Mouse (Mus musculus): ENCODE results near the gene Ugt1a8.

- TF ChIP-seq CTCF (conservative IDR thresholded peaks at IDR 0.05; ENCODE audit: insufficient read depth, insufficient read length, low read depth, low read length) (no peak), POLR2A (IDR thresholded peaks at IDR 0.05; ENCODE audit: low read depth, low read length) (no peak)
Measured at GRCm38 (mm10) chr1:88104667-88105430, 17.2 kb downstream of the Ugt1a8 start.
